Mouse (Mus musculus): Measurements from ENCODE around the gene Gm7075. TPM values are rescaled to one million over a fixed set of nuclear protein-coding genes. Genes with fewer than 3 reads are reported as not detected.

Gene Gm7075
- total and polyA plus RNA-seq, 3 experiments = not detected

- peaks cover 0 to 2% of the 10 kb centered on the region in 2 experiments; a peak in 1 of 4 replicates for H3K4me1 ChIP-seq (ENCODE audit: control insufficient read depth in 1 of 2, insufficient read depth in 2 of 2)
- TF ChIP-seq MXI1 (IDR thresholded peaks at IDR 0.05; ENCODE audit: low read depth, low read length) = no peak
- TF ChIP-seq RAD21 (IDR thresholded peaks at IDR 0.05; ENCODE audit: low read depth, low read length) = no peak
- no peak for TF ChIP-seq GABPA (IDR thresholded peaks at IDR 0.05; ENCODE audit: insufficient replicate concordance, low read depth, low read length)
- no peak for TF ChIP-seq BHLHE40 (IDR thresholded peaks at IDR 0.05; ENCODE audit: low read depth, low read length)
- TF ChIP-seq ETS1 (conservative IDR thresholded peaks at IDR 0.05; ENCODE audit: low read depth, low read length) = no peak
- no peak for TF ChIP-seq SIN3A (IDR thresholded peaks at IDR 0.05; ENCODE audit: low read length)
- no peak for TF ChIP-seq NRF1 (IDR thresholded peaks at IDR 0.05; ENCODE audit: low read depth, low read length)
- TF ChIP-seq MEF2A (IDR thresholded peaks at IDR 0.05; ENCODE audit: borderline replicate concordance, low read depth, low read length) = no peak
- TF ChIP-seq MAX (IDR thresholded peaks at IDR 0.05; ENCODE audit: low read length) = no peak
- no peak for TF ChIP-seq MYC (IDR thresholded peaks at IDR 0.05; ENCODE audit: low read depth, low read length)
- no peak for TF ChIP-seq TBP (conservative IDR thresholded peaks at IDR 0.05; ENCODE audit: low read depth, low read length)
- no peak for TF ChIP-seq PAX5 (IDR thresholded peaks at IDR 0.05; ENCODE audit: low read length)
- no peak for TF ChIP-seq SMC3 (IDR thresholded peaks at IDR 0.05; ENCODE audit: low read depth, low read length)
- TF ChIP-seq USF1 (IDR thresholded peaks at IDR 0.05; ENCODE audit: low read depth, low read length) = no peak
- no peak for TF ChIP-seq JUND (conservative IDR thresholded peaks at IDR 0.05; ENCODE audit: low read depth, low read length)
- no peak for TF ChIP-seq RCOR1 (conservative IDR thresholded peaks at IDR 0.05; ENCODE audit: low read depth, low read length)
- no peak for TF ChIP-seq NELFE (IDR thresholded peaks at IDR 0.05; ENCODE audit: low read depth, low read length)
- no peak for TF ChIP-seq ZMIZ1 (IDR thresholded peaks at IDR 0.05; ENCODE audit: low read depth, low read length)
- TF ChIP-seq TCF12 (IDR thresholded peaks at IDR 0.05; ENCODE audit: low read depth, low read length) = no peak
- TF ChIP-seq EP300 (IDR thresholded peaks at IDR 0.05; ENCODE audit: low read length) = no peak
- H3K36me3 ChIP-seq (replicated peaks in 1 of 2; ENCODE audit: control insufficient read depth in 1 of 2, insufficient read depth in 1 of 2, low read length in 1 of 2) = no peaks in the 10 kb centered on the region
- in situ Hi-C loops (cut with MboI; ENCODE audit: low pct_ligation_motif_present, low pct_unique_long_range_greater_than_20kb, low sequenced_read_pairs) = no loop called here
- H3K79me2 ChIP-seq (replicated peaks; ENCODE audit: control insufficient read depth, extremely low read depth, insufficient read depth, poor library complexity, severe bottlenecking) = no peaks in the 10 kb centered on the region
- no peak overlapping the region for H3K9ac ChIP-seq (ENCODE audit: insufficient read depth, low read depth)
- no peaks in the 10 kb centered on the region for H3K9me3 ChIP-seq (replicated peaks; ENCODE audit: low read length)
- H3K27ac ChIP-seq (ENCODE audit: insufficient read depth, low read depth) = no peak overlapping the region
- H3K4me2 ChIP-seq (ENCODE audit: insufficient read depth, low read depth, poor library complexity, severe bottlenecking) = no peak overlapping the region
- dilution Hi-C loops (cut with MboI; ENCODE audit: extremely low pct_ligation_motif_present, extremely low pct_unique_long_range_greater_than_20kb, low sequenced_read_pairs) = no loop called here
- H3K27me3 ChIP-seq (replicated peaks) = no peaks in the 10 kb centered on the region
- H3K4me3 ChIP-seq (replicated peaks in 1 of 3; ENCODE audit: low read depth in 2 of 3, low read length in 2 of 3, poor library complexity in 1 of 3) = no peak overlapping the region
- DNase-seq (ENCODE audit: extremely low read depth) = no peak
Measured at GRCm38 (mm10) chr10:63403636-63404035, 18.0 kb downstream of the Gm7075 start.

GRCm38 (mm10) chr10:63402731-63403504 lies 18.7 kb downstream of the Gm7075 start:
- H3K27ac ChIP-seq (ENCODE audit: insufficient read depth, low read depth) = no peak overlapping the region
- TF ChIP-seq CHD2 (IDR thresholded peaks at IDR 0.05; ENCODE audit: low read length) = no peak
- TF ChIP-seq MAFK (IDR thresholded peaks at IDR 0.05; ENCODE audit: insufficient replicate concordance, low read length) = no peak
- TF ChIP-seq ELF1 (IDR thresholded peaks at IDR 0.05; ENCODE audit: low read depth, low read length) = no peak
- no peak for TF ChIP-seq MEF2A (IDR thresholded peaks at IDR 0.05; ENCODE audit: borderline replicate concordance, low read depth, low read length)
- TF ChIP-seq TBP (conservative IDR thresholded peaks at IDR 0.05; ENCODE audit: low read depth, low read length) = no peak
- no peak for TF ChIP-seq MAX (IDR thresholded peaks at IDR 0.05; ENCODE audit: low read length)
- TF ChIP-seq JUN (IDR thresholded peaks at IDR 0.05; ENCODE audit: insufficient read depth, low read depth, low read length) = no peak
- TF ChIP-seq PAX5 (IDR thresholded peaks at IDR 0.05; ENCODE audit: low read length) = no peak
- dilution Hi-C loops (cut with MboI; ENCODE audit: extremely low pct_ligation_motif_present, extremely low pct_unique_long_range_greater_than_20kb, low sequenced_read_pairs) = no loop called here

More at GRCm38 (mm10) chr10:63402731-63403504, 18.7 kb downstream of the Gm7075 start:
- H3K27me3 ChIP-seq (replicated peaks) = no peaks in the 10 kb centered on the region
- in situ Hi-C loops (cut with MboI; ENCODE audit: low pct_ligation_motif_present, low pct_unique_long_range_greater_than_20kb, low sequenced_read_pairs) = no loop called here
- no peak overlapping the region for H3K4me2 ChIP-seq (ENCODE audit: insufficient read depth, low read depth, poor library complexity, severe bottlenecking)
- no peak overlapping the region for H3K9ac ChIP-seq (ENCODE audit: insufficient read depth, low read depth)
- H3K9me3 ChIP-seq (replicated peaks; ENCODE audit: low read length) = no peaks in the 10 kb centered on the region
- peaks cover 0 to 2% of the 10 kb centered on the region in 2 experiments; a peak in 1 of 4 replicates for H3K4me1 ChIP-seq (ENCODE audit: control insufficient read depth in 1 of 2, insufficient read depth in 2 of 2)
- H3K36me3 ChIP-seq (replicated peaks in 1 of 2; ENCODE audit: control insufficient read depth in 1 of 2, insufficient read depth in 1 of 2, low read length in 1 of 2) = no peaks in the 10 kb centered on the region
- no peak overlapping the region for H3K4me3 ChIP-seq (replicated peaks in 1 of 3; ENCODE audit: low read depth in 2 of 3, low read length in 2 of 3, poor library complexity in 1 of 3)
- DNase-seq (ENCODE audit: extremely low read depth) = no peak
- no peaks in the 10 kb centered on the region for H3K79me2 ChIP-seq (replicated peaks; ENCODE audit: control insufficient read depth, extremely low read depth, insufficient read depth, poor library complexity, severe bottlenecking)
